Mouse (Mus musculus) kidney, embryonic 14.5 days (tissue): ENCODE measurements at regions not wholly inside any gene's neighbourhood (a gene's known extent, or its start where the extent isn't known, plus 50 kb on each side); places are given as distances from the start of the nearest gene placed in this dataset.
A peak's percentile ranks its signal among the peaks of the same experiment; 100 is the strongest.

Experiments used
- ATAC-seq: fragments of 200-750 bp; cut with Nextera tagmentation; 2 replicates; pipeline ENCODE4 v1.8.0; 2017; ENCODE audit warnings: moderate number of reproducible peaks, mild to moderate bottlenecking, moderate TSS enrichment, moderate library complexity; ENCODE audit not compliant: low FRiP score, low TSS enrichment
- H3K27ac ChIP-seq: fragments of 300-500 bp; sonication (generic); 2 replicates; pipeline ENCODE4 v1.5.1; 2014; ENCODE audit warnings: low read depth, mild to moderate bottlenecking, low read length, moderate library complexity, mixed read lengths
- H3K27me3 ChIP-seq: fragments of 300-500 bp; sonication (generic); 2 replicates; pipeline ENCODE4 v1.6.1; 2014; ENCODE audit warnings: mild to moderate bottlenecking, low read length; ENCODE audit not compliant: control insufficient read depth, insufficient read depth
- H3K36me3 ChIP-seq: fragments of 300-500 bp; sonication (generic); 2 replicates; pipeline ENCODE4 v1.6.1; 2014; ENCODE audit warnings: low read length, mixed read lengths; ENCODE audit not compliant: control insufficient read depth, insufficient read depth
- H3K4me1 ChIP-seq: fragments of 300-500 bp; sonication (generic); 2 replicates; pipeline ENCODE4 v1.6.1; 2014; ENCODE audit warnings: low read length, mixed read lengths; ENCODE audit not compliant: control insufficient read depth, insufficient read depth
- H3K4me2 ChIP-seq: fragments of 300-500 bp; sonication (generic); replicated peaks from 2 replicates; pipeline ENCODE4 v1.6.1; 2014; ENCODE audit warnings: low read depth, mild to moderate bottlenecking, low read length
- H3K4me3 ChIP-seq: fragments of 300-500 bp; sonication (generic); 2 replicates; pipeline ENCODE4 v1.5.1; 2014; ENCODE audit warnings: mild to moderate bottlenecking, low read length
- H3K9ac ChIP-seq: fragments of 300-500 bp; sonication (generic); 2 replicates; pipeline ENCODE4 v1.6.1; 2014; ENCODE audit warnings: low read depth, mild to moderate bottlenecking, low read length, moderate library complexity
- H3K9me3 ChIP-seq: fragments of 300-500 bp; sonication (generic); 2 replicates; pipeline ENCODE4 v1.6.1; 2016; ENCODE audit warnings: low read length; ENCODE audit not compliant: control insufficient read depth
- WGBS: fragments of 180-500 bp; shearing (Covaris S2); extraction: QIAGEN DNeasy Blood & Tissue Kit; methylation state at CpG from one replicate; pipeline ENCODE4 v1.1.7; 2014; 5-methylcytosine and 5-hydroxymethylcytosine counted together

DNA sequence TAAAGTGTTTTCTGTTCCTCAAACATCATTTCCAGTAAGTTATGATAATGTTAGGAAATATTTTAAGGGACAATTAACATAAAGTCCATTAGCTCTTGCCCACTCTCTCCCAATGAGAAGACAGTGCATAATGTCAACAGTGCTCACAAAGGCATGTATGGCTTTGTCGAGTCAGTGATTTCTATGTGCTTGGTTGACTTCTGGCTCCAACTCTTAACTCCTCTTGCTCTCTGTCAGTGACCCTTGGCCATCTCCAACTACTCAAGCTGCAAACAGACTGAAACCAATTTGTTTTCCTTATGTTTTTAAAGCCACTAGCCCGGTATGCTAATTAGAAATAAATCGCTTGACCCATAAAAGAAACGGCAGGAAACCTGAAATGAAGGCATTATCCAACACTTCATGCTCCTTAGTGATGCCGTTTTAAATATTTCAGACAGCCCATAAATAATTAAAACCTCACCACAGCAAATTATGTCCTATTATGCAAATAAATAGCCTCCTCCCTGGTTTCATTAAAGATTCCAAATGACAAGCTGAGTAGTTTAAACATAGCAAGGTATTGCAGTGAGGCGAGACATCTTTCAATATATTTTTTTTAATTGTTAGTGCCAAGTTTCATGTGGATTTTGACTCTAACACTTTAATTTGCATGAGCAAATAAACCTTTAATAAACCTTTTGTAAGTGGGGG lies 1864.6 kb upstream of the Tenm3 start:
- H3K4me2 ChIP-seq, result no peak overlapping the region
- H3K9me3 ChIP-seq, result no peaks in the 10 kb centered on the region
- H3K36me3 ChIP-seq, result no peaks in the 10 kb centered on the region
- no peaks in the 10 kb centered on the region for H3K27me3 ChIP-seq
- WGBS, result 23% methylated on average over 6 of the region's 6 CpGs
- no peaks in the 10 kb centered on the region for H3K4me1 ChIP-seq
- no peak overlapping the region for H3K27ac ChIP-seq
- peak; percentile 89 for ATAC-seq
- H3K9ac ChIP-seq, result no peak overlapping the region
- no peak overlapping the region for H3K4me3 ChIP-seq

- no peaks in the 10 kb centered on the region for H3K27me3 ChIP-seq
- H3K4me1 ChIP-seq, result no peaks in the 10 kb centered on the region
- no peak overlapping the region for H3K4me2 ChIP-seq
- ATAC-seq, result no peak
- H3K36me3 ChIP-seq, result no peaks in the 10 kb centered on the region
- no peaks in the 10 kb centered on the region for H3K9me3 ChIP-seq
- no peak overlapping the region for H3K4me3 ChIP-seq
- no peak overlapping the region for H3K27ac ChIP-seq
- H3K9ac ChIP-seq, result no peak overlapping the region
- WGBS, result 57% methylated on average over 1 of the region's 1 CpGs
Measured at GRCm38 (mm10) chr8:50704276-50704675, 1860.5 kb upstream of the Tenm3 start.

- H3K36me3 ChIP-seq, result no peaks in the 10 kb centered on the region
- H3K27me3 ChIP-seq, result no peaks in the 10 kb centered on the region
- no peak overlapping the region for H3K27ac ChIP-seq
- ATAC-seq, result no peak
- WGBS, result 71% methylated on average over 1 of the region's 1 CpGs
- no peak overlapping the region for H3K4me3 ChIP-seq
- no peak overlapping the region for H3K9ac ChIP-seq
- H3K4me2 ChIP-seq, result no peak overlapping the region
- no peaks in the 10 kb centered on the region for H3K4me1 ChIP-seq
- H3K9me3 ChIP-seq, result no peaks in the 10 kb centered on the region
Measured at GRCm38 (mm10) chr8:50689033-50689432, 1845.3 kb upstream of the Tenm3 start.

DNA sequence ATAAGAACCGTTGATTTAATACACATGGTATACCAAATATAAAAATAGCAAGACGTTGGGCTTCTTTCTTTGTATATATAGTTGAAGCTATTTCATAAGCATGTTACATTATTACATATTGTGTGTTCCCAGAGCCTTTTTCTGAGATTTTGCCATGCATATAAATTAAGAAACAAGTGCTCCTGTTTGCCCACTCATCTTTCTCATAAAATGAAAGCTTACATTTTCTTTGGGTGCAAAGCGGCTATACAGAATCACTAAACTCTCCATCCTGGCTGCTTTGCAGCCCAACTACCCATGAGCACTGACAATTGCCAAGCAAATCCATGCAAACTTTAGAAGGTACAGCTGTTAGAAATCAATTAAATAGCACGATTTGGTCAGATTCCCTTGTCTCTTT lies 1821.6 kb upstream of the Tenm3 start:
- H3K9ac ChIP-seq, result no peak overlapping the region
- H3K36me3 ChIP-seq, result no peaks in the 10 kb centered on the region
- WGBS, result 86% methylated on average over 4 of the region's 4 CpGs
- H3K27me3 ChIP-seq, result no peaks in the 10 kb centered on the region
- no peak overlapping the region for H3K27ac ChIP-seq
- H3K9me3 ChIP-seq, result no peaks in the 10 kb centered on the region
- no peak for ATAC-seq
- H3K4me1 ChIP-seq, result no peaks in the 10 kb centered on the region
- no peak overlapping the region for H3K4me3 ChIP-seq
- no peak overlapping the region for H3K4me2 ChIP-seq
